Mouse (Mus musculus): Measurements from ENCODE around the gene Nfx1.

Gene Nfx1

DNA sequence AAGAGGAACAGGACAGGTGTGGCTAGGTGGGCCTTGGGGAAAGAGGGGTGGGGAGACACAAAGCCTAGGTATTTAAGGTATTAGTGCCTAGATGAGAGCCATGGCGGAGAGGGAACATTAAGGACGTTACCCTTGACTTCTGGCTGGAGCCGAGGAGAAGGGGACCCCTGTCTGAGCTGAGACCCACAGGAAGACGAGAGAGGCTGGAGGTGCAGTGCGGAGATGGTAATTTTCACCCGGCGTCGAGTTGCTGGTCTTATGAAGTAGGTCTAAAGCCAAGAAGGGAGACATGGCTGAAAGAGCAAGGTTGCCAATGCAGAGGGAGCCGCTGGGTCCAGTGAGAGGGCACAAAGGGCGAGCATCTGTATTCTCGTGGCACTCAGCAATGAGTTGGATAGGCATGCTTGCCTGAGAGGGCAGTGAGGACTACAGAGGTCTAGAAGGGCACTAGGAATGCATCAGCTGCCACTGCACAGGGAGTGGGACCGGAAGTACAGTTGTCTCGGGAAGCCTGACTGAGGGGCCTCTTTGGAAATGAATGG, 75.6 kb downstream of the Nfx1 start:
- no peak for DNase-seq (ENCODE audit: low spot score in 2 of 2)

DNA sequence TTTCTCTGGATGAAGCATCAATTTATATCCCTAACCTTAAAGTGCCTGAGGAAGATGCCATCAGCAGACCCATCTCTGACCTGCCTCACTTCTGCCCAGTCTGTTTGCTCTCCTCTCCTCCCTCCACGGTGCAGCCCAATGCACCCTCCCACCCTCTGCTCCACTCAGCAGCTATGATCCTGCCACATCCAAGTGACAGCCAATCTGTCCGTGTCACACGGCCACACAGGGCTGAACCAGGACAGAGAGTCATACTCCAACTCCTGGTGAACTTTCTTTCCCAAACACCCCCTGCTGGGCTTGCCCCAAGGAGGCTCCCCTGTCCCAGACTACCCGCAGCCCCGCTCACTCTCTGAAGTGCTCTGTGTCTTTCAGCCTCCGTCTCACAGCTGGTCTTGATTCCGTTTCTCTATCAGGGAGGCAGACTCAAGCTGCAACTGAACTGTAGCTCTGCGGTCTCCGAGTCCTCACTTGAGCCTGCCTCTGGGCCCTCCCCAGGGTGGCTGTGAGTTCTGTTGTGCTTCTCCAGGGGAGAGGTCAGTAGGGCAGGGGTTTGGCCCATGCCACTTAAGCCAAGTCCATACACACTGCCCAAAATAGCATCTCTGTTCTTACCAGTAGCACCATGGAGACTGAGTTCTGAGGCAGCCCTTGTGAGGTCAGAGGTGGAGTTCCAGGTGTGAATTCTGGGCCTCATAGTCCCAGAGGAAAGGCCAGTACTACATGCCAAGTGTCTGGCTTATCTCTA, 77.0 kb downstream of the Nfx1 start, which contains the start of gene Aqp7:
Gene Aqp7 (minus strand): TSS at position 616 of the 748 bp plus-strand sequence.
- DNase-seq (ENCODE audit: low spot score in 2 of 2): no peak

DNA sequence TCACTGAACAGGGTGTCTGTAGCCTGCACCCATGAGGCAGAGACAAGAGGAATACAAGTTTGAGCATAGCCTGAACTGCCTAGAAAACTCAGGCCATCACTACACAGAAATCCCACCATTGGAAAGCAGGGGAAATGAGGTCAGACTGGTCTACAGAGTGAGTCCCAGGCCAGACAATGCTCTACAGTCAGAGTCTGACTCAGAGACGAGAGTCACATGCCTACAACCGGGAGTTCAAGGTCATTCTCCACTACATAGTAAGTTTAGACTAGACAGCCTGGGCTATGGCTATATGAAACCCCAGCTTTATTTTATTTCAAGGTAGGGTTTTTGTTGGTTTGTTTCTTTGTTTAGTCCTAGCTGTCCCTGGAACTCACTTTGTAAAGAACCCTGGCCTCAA, 78.2 kb downstream of the Nfx1 start:
- no peak for DNase-seq (ENCODE audit: low spot score in 2 of 2)

DNA sequence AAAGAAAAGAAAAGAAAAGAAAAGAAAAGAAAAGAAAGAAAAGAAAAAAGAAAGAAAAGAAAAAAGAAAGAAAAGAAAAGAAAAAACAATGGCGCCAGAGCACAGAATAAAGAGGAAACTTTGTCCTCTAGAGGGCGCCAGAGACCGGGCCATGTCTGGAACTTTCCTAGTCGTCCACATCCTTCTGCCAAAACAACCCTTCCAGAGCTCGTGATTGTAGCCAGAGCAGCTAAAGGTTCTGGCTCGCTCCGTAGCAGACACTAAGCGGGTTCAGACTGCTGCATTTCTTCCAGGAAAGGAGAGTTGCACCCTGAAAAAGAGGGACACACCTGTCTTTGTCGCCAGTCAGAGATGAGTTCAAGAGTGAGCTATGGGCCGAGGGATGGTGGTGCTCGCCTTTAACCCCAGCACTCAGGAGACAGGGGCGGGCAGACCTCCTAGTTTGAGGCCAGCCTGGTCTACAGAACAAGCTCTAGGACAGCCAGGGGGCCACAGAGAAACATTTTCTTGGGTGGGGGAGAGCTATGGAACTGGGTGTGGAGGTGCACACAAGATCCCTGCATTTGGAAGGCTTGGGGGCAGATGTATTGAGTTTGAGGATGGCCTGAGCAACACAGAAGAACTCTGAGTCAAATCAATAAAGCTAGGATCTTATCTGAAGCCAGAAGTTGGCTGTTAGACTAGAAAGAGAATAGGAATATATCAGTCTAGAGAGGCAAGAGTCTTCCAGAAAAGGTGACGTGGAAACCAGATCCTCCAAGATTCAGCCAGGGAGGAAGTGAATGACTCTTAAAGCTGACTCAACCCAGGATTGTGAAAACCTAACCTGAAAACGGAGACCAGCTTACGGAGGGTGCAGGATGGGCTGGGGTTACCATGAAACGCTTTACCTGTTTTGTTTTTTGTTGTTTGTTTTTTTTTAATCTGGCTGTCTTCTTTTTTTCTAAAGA, 80.3 kb downstream of the Nfx1 start:
- peak; percentile 79 to 88 for DNase-seq (ENCODE audit: low spot score in 2 of 2)

DNA sequence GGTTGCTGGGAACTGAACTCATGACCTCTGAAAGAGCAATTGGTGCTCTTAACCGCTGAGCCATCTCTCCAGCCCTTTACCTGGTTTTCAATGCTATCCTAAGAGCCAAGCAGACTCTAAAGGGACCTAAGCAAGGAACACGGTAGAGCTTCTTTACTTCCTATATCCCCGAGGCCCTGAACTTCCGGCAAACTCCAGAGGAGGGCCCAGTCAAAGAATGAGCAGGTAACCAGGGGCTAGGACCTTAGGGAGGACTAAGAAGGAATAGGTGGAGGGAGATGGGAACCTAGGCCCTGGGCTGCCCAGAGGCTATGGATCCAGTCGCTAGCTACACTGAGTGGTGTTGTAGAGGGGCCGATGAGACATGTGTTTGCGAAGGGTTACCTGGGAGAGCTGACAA, 81.1 kb downstream of the Nfx1 start:
- DNase-seq (ENCODE audit: low spot score in 2 of 2): no peak

DNA sequence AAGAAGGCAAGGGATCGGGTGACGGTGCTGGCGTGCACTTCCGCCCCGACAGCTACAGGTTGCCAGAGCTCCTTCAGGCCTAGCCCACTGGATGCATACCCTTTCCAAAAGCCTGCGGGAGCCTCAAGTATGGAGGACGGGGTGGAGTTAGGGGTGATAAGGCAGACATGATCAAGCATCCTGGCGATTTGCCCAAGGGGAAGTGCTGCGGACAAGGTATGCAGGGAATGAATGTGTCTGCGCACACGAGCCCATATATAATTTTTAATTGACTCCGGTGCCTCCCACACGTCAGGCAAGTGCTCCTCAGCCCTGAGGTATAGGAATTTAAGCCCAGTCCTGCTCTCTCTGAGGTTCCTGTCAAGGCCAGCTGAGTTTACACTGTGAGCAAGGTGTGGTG, 84.4 kb downstream of the Nfx1 start:
- DNase-seq (ENCODE audit: low spot score in 2 of 2): no peak

DNA sequence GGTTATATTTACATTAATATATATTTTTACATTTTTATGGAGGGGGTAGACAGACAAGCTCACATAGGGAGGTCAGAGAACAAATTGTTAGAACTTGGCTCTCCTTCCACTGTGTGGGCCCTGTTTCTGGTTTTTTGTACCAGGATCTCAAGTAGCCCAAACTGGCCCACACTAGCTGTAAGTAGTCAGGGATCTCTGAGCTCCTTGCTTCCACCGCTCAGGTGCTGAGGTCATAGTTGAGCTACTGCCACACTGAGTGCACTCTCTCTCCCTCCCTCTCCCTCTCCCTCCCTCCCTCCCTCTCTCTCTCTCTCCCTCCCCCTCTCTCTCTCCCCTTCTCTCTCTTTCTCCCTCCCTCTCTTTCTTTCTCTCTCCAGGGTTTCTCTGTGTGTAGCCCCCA, 85.5 kb downstream of the Nfx1 start:
- DNase-seq (ENCODE audit: low spot score in 2 of 2): no peak

DNA sequence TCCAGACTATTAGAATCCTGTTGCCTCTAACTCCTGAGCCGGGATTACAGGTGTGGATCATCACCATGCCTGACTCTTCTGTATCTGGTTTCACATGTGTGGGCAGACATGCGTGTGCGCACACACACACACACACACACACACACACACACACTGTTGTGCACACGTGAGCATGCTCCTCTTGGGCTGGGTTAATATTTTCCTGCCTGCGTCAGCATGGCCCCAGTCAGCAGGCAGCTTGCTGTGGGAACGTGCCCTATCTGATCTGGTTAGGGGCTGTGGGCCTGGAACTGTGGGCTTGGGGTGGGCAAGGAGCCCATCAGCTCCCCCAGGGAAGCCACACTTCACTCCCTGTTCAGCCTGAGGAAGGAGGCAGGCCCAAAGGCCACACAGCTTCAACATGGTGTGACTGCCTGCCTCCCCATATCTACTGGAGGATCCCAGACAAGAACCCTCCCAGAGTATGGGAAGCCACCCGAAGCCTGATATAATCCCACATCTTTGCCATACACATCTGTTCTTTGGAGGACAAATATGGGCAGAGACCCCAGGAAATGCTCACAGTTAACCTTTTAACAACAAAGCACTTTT, 86.1 kb downstream of the Nfx1 start:
- DNase-seq (ENCODE audit: low spot score in 2 of 2): no peak

DNA sequence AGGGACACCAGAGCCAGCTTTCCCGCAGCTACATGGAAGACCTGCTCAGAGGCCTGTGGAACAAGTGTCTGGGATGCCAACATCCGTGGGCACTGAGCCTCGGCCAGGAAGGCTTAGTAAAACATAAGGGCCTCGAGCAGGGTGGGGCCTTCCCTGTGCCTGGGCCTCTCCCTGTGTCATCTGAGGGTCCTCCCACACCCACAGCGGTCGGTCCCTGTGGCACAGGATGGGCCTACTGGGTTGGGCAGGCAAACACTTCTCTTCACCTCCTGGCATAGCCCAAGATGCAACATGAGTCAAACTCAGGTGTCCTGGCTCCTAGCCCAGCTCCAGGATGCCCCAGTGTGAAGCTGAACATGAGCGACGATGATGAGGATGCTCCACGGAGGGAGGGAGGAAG, 86.7 kb downstream of the Nfx1 start:
- no peak for DNase-seq (ENCODE audit: low spot score in 2 of 2)

DNA sequence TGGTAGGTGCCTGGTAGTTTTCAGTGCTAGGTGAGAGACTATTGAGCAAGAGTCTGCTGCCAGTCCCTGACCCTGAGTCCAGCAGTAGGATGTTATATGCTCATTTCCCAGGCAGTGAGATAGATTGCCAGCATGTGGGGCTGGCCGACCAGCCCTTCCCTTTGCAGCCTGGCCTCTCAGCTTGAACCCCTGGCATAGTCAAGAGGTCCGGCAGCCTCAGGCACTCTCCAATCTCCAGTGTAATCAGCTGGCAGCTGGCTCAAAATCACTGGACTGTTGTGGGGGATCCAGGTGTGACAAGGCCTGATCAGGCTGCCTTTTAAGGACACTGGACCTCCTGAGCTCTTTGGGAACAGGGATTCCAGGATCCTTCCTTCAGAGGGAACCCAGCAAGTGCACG, 92.6 kb downstream of the Nfx1 start:
- DNase-seq (ENCODE audit: low spot score in 2 of 2): no peak

DNA sequence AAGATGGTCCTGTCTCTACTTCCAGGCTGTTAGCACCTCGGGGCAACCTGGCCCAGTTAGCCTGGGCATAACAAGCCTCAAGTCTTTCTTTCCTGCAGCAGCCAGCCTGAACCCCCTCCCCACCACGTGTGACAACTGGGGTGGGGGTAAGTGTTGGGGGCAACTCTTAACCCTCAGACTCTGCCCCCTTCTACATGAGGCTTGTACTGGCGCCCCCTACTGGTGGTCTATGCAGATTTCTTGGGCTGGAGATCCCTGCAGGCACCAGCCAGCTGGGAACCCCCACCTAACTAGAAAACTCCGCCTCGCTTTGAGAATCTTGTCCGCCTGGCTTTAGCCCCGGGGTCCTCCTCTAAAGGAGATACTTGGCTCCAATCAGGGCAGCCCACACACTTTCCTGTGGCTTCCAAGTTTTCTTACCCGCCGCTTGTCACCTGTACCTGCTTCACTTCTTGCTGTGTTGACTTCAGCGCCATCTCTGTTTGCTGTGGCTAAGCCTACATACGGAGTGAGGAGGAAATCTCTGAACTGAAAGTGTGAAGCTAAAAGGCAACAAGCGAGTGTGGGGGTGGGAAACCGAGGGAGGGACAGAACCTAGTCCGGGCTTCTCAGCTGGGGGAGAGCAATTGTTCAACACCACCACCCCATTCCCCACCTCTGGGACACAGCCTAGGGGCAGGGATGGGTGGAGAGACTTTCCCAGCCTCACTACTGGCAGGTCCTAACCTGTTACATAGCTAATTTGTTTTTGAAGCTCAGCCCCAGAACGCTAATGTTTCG, 93.4 kb downstream of the Nfx1 start:
- no peak for DNase-seq (ENCODE audit: low spot score in 2 of 2)

DNA sequence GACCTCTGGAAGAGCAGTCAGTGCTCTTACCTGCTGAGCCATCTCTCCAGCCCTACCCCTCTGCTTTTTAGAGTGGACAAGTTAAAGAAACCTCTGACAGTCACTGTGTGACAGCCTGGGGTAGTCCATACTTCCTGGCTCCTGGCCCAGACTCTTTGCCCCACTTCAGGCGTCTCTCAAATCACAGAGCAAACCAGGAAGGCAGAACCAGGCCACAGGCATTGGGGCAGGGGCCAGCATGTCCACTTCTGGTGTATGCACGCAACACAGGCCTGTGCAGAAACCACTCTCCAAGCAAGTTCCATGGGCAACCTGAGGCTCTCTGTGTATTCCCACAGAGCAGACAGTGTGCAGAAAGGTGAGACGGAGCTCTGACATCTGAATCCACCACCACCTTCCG, 94.5 kb downstream of the Nfx1 start:
- DNase-seq (ENCODE audit: low spot score in 2 of 2): no peak

DNA sequence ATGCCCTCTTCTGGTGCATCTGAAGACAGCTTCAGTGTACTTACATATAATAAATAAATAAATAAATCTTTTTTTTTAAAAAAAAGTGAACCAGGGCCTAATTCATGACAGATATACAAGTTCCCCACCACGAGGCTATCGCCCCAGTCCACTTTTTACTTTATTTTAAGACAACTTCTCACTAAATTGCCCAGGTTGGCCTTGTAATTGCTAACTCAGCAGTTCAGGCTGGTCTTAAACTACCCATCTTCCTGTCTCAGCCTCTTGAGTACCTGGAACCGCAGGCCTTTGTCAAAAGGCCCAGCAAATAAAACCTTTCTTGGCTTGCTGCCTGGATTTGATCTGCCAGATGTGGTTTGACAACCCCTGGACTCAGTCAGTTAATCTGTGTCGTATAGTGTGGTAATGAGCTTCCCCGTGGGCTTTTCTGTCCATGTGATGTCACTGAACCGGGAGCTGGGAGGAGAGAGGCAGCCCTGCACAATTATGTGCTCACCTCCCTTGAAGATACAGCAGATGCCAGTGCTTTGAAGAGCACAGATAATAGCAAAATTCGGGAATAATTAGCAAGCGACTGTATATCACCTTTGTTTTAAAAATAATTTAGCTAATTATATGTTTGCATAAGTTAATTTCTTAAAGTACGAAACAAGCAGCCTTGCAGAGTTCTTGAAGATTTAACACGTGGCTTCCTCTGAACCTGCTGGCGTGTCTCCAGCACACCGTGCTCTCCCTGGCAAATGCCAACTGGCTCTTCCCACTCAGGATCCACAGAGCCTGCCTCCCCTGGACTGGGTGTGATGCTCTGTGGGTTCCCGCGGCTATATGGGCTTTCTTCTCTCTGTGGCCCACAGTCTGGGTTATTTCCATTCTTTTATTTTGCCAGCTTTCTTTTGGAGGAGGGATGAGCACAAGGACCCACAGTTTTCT, 101.1 kb downstream of the Nfx1 start:
- no peak for DNase-seq (ENCODE audit: low spot score in 2 of 2)

DNA sequence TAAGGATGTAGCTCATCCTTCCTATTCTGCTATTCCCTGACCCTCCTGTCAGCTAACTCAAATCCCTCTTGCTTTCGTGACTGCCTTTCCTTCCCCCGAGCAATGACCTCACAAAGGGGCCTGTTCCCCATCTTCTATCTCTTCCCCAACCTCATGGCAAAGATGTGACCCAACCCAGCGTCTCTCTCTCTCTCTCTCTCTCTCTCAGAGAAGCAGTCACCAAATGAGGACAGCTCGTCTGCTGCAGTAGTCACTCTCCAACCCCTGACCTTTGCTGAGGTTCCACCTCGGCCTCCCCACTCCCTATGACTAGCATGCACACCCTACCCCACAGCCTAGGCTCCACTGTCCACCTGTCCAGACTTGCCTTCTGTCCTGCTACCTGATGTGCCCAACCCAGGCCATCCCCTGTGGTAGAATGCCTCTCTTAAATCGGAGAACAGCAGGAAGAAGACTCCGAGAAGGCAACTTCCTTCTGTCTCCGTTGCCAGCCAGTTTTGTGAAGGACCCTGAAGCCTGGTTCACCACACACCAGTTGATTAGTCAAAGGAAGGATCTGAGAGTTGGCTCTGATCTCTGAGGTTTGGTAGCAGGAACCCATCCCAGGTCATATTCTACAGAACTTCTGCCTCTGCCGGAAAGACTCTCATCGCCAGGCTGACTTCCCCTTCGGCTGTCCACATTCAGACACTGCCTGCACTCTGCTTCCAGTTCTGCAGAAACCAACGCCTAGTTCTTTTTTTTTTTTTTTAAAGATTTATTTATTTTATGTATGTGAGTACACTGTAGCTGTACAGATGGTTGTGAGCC, 102.5 kb downstream of the Nfx1 start:
- no peak for DNase-seq (ENCODE audit: low spot score in 2 of 2)

DNA sequence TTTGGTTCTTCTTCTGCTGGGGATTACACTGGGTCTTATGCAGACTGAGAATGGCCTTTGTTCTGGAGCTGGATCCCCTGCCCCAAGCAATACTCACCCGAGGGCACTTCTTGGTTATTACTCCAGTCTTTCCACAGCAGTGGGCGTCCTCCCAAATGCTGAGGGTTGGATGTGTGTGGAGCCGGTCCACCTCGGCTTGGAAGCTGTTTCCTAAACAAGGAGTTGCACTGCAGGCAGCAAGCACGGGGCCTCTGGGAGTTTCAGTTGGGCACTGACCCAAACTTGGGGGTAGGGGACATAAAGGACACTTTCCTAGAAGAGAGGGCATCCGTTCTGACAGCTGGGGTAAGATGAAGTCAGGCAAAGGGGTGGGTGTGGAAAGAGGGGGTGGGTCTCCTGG, 103.8 kb downstream of the Nfx1 start:
- no peak for DNase-seq (ENCODE audit: low spot score in 2 of 2)

All from frontal cortex, postnatal 36 days (tissue).